Mouse (Mus musculus) midbrain, embryonic 14.5 days (tissue): ENCODE data around the gene Ptcd2. TPM values are rescaled to one million over a fixed set of nuclear protein-coding genes. Genes with fewer than 3 reads are reported as not detected.

Experiments used
- ATAC-seq: fragments of 200-750 bp; cut with Nextera tagmentation; 2 replicates; pipeline ENCODE4 v1.8.0; 2017; ENCODE audit warnings: moderate number of reproducible peaks, moderate library complexity; ENCODE audit not compliant: low FRiP score, low TSS enrichment
- DNase-seq: peaks from one replicate; pipeline ENCODE4 v3.0.0-alpha.2; 2015
- H3K27ac ChIP-seq: fragments of 300-500 bp; sonication (generic); replicated peaks from 2 replicates; pipeline ENCODE4 v1.5.1; 2014; ENCODE audit warnings: mild to moderate bottlenecking, low read depth, low read length, moderate library complexity
- H3K27me3 ChIP-seq: fragments of 300-500 bp; sonication (generic); 2 replicates; pipeline ENCODE4 v1.6.1; 2014; ENCODE audit warnings: low read length, control low read depth, mixed read lengths; ENCODE audit not compliant: control insufficient read depth, insufficient read depth
- H3K36me3 ChIP-seq: fragments of 300-500 bp; sonication (generic); 2 replicates; pipeline ENCODE4 v1.6.1; 2014; ENCODE audit warnings: low read length, control low read depth; ENCODE audit not compliant: control insufficient read depth, insufficient read depth
- H3K4me1 ChIP-seq: fragments of 300-500 bp; sonication (generic); 2 replicates; pipeline ENCODE4 v1.6.1; 2014; ENCODE audit warnings: mild to moderate bottlenecking, antibody characterized with exemption, low read length, control low read depth; ENCODE audit not compliant: control insufficient read depth, insufficient read depth
- H3K4me2 ChIP-seq: fragments of 300-500 bp; sonication (generic); 2 replicates; pipeline ENCODE4 v1.6.1; 2014; ENCODE audit warnings: mild to moderate bottlenecking, low read length, moderate library complexity
- H3K4me3 ChIP-seq: fragments of 300-500 bp; sonication (generic); replicated peaks from 2 replicates; pipeline ENCODE4 v1.5.1; 2014; ENCODE audit warnings: low read depth, low read length
- H3K9ac ChIP-seq: fragments of 300-500 bp; sonication (generic); replicated peaks from 2 replicates; pipeline ENCODE4 v1.6.1; 2014; ENCODE audit warnings: mild to moderate bottlenecking, low read length, moderate library complexity
- H3K9me3 ChIP-seq: fragments of 300-500 bp; sonication (generic); 2 replicates; pipeline ENCODE4 v1.6.1; 2016; ENCODE audit warnings: low read length, control low read depth, mixed read lengths; ENCODE audit not compliant: control insufficient read depth
- WGBS: fragments of 180-500 bp; shearing (Covaris S2); extraction: QIAGEN DNeasy Blood & Tissue Kit; methylation state at CpG from one replicate; pipeline ENCODE4 v1.1.7; 2014; 5-methylcytosine and 5-hydroxymethylcytosine counted together
- polyA plus RNA-seq: library from polyadenylated mRNA; unstranded; fragments of >200 nt; fragmentation: Nextera tagmentation; extraction: Ambion mirVana; gene quantifications from 2 replicates; pipeline ENCODE4 v1.2.1, GENCODE M21; 2014

Gene Ptcd2
- polyA plus RNA-seq, 1 experiment from 2014 or later = 62.2 TPM

- Histone ChIP-seq H3K4me3 (no peak overlapping the region), H3K27me3 (no peaks in the 10 kb centered on the region), H3K4me1 (no peaks in the 10 kb centered on the region), H3K27ac (no peak overlapping the region), H3K9me3 (no peaks in the 10 kb centered on the region), H3K9ac (no peak overlapping the region), H3K36me3 (no peaks in the 10 kb centered on the region), H3K4me2 (no peak overlapping the region)
- ATAC-seq (no peak), DNase-seq (no peak)
- 93% methylated on average over 1 of the region's 1 CpGs for WGBS
Observed at GRCm38 (mm10) chr13:99305186-99305585, 39.3 kb downstream of the Ptcd2 start.

- no peak for ATAC-seq
- H3K9me3 ChIP-seq = no peaks in the 10 kb centered on the region
- H3K4me3 ChIP-seq = no peak overlapping the region
- H3K9ac ChIP-seq = no peak overlapping the region
- no peak overlapping the region for H3K4me2 ChIP-seq
- H3K4me1 ChIP-seq = no peaks in the 10 kb centered on the region
- no peaks in the 10 kb centered on the region for H3K36me3 ChIP-seq
- no peaks in the 10 kb centered on the region for H3K27me3 ChIP-seq
- DNase-seq = no peak
- H3K27ac ChIP-seq = no peak overlapping the region
- WGBS = 52% methylated on average over 11 of the region's 11 CpGs
Observed at GRCm38 (mm10) chr13:99304365-99304764, 40.1 kb downstream of the Ptcd2 start.

- H3K36me3 ChIP-seq = no peaks in the 10 kb centered on the region
- ATAC-seq (no peak), DNase-seq (peak; percentile 41)
- H3K4me3 ChIP-seq = no peak overlapping the region
- 68% methylated on average over 5 of the region's 5 CpGs for WGBS
- H3K9ac ChIP-seq = no peak overlapping the region
- no peaks in the 10 kb centered on the region for H3K27me3 ChIP-seq
- H3K4me2 ChIP-seq = no peak overlapping the region
- H3K9me3 ChIP-seq = no peaks in the 10 kb centered on the region
- H3K4me1 ChIP-seq = no peaks in the 10 kb centered on the region
- no peak overlapping the region for H3K27ac ChIP-seq
Observed at GRCm38 (mm10) chr13:99303846-99304245, 40.7 kb downstream of the Ptcd2 start.

GRCm38 (mm10) chr13:99299921-99300320 is 44.6 kb downstream of the Ptcd2 start:
- no peaks in the 10 kb centered on the region for H3K4me1 ChIP-seq
- H3K9ac ChIP-seq = no peak overlapping the region
- no peak for DNase-seq
- H3K27ac ChIP-seq = no peak overlapping the region
- no peaks in the 10 kb centered on the region for H3K9me3 ChIP-seq
- no peak overlapping the region for H3K4me3 ChIP-seq
- no peak for ATAC-seq
- no peaks in the 10 kb centered on the region for H3K27me3 ChIP-seq
- 84% methylated on average over 5 of the region's 5 CpGs for WGBS
- H3K36me3 ChIP-seq = no peaks in the 10 kb centered on the region
- H3K4me2 ChIP-seq = no peak overlapping the region

GRCm38 (mm10) chr13:99294176-99294575 is 50.3 kb downstream of the Ptcd2 start:
- no peak overlapping the region for H3K4me2 ChIP-seq
- H3K27ac ChIP-seq = no peak overlapping the region
- WGBS = 94% methylated on average over 13 of the region's 13 CpGs
- H3K9me3 ChIP-seq = no peaks in the 10 kb centered on the region
- H3K4me1 ChIP-seq = no peaks in the 10 kb centered on the region
- no peak overlapping the region for H3K9ac ChIP-seq
- no peaks in the 10 kb centered on the region for H3K36me3 ChIP-seq
- DNase-seq (no peak), ATAC-seq (no peak)
- no peaks in the 10 kb centered on the region for H3K27me3 ChIP-seq
- H3K4me3 ChIP-seq = no peak overlapping the region

- H3K9me3 ChIP-seq = no peaks in the 10 kb centered on the region
- H3K4me2 ChIP-seq = no peak overlapping the region
- 90% methylated on average over 8 of the region's 8 CpGs for WGBS
- ATAC-seq = no peak
- no peaks in the 10 kb centered on the region for H3K36me3 ChIP-seq
- no peak for DNase-seq
- no peaks in the 10 kb centered on the region for H3K27me3 ChIP-seq
- H3K4me3 ChIP-seq = no peak overlapping the region
- no peak overlapping the region for H3K27ac ChIP-seq
- 0 out of 2 replicates have a peak, but pooled peaks cover 2% of the 10 kb centered on the region for H3K4me1 ChIP-seq
- H3K9ac ChIP-seq = no peak overlapping the region
Observed at GRCm38 (mm10) chr13:99290766-99291165, 53.7 kb downstream of the Ptcd2 start.

GRCm38 (mm10) chr13:99287786-99288185 is 56.7 kb downstream of the Ptcd2 start:
- DNase-seq = no peak
- no peak overlapping the region for H3K27ac ChIP-seq
- 94% methylated on average over 9 of the region's 9 CpGs for WGBS
- H3K4me2 ChIP-seq = no peak overlapping the region
- no peaks in the 10 kb centered on the region for H3K9me3 ChIP-seq
- no peaks in the 10 kb centered on the region for H3K36me3 ChIP-seq
- ATAC-seq = no peak
- peaks cover 21% of the 10 kb centered on the region for H3K4me1 ChIP-seq
- H3K9ac ChIP-seq = no peak overlapping the region
- no peaks in the 10 kb centered on the region for H3K27me3 ChIP-seq
- H3K4me3 ChIP-seq = no peak overlapping the region

GRCm38 (mm10) chr13:99287207-99287606 is 57.3 kb downstream of the Ptcd2 start:
- no peak for DNase-seq
- Histone ChIP-seq H3K4me1 (peaks cover 21% of the 10 kb centered on the region), H3K27ac (no peak overlapping the region), H3K36me3 (no peaks in the 10 kb centered on the region), H3K9me3 (no peaks in the 10 kb centered on the region), H3K27me3 (no peaks in the 10 kb centered on the region), H3K4me2 (no peak overlapping the region), H3K9ac (no peak overlapping the region), H3K4me3 (no peak overlapping the region)
- 91% methylated on average over 4 of the region's 4 CpGs for WGBS
- no peak for ATAC-seq

- no peaks in the 10 kb centered on the region for H3K27me3 ChIP-seq
- ATAC-seq = no peak
- 49% methylated on average over 2 of the region's 2 CpGs for whole genome bisulfite sequencing
- peak overlapping the region; percentile 78 for H3K27ac ChIP-seq
- no peak overlapping the region for H3K9ac ChIP-seq
- no peak overlapping the region for H3K4me2 ChIP-seq
- H3K4me3 ChIP-seq = no peak overlapping the region
- no peaks in the 10 kb centered on the region for H3K9me3 ChIP-seq
- H3K36me3 ChIP-seq = no peaks in the 10 kb centered on the region
- DNase-seq = no peak
- H3K4me1 ChIP-seq = peaks cover 21% of the 10 kb centered on the region
Observed at GRCm38 (mm10) chr13:99285241-99285640, 59.3 kb downstream of the Ptcd2 start.
